11 mouse cellular contexts compared by ENCODE assay signal in the genomic region with DNA sequence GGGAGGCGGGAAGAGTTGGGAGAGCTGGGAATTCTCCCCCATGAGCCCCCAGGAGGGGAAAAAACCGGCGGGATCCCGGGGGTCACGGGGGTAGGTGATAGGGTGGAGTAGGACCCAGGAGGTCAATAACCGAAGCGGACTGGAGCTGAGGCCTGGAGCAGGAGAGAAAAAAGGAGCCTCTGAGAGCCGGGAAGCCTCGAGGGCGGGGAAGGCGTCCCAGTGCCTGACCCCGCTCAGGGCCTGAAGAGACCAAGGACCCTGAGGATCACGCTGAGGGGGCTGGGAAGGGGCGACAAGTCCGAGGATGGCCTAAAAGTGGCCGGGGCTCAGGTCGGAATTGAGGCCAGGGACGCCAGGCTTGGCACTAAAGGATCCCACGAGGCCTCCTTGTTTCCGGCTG. TPM values are rescaled to one million over a fixed set of nuclear protein-coding genes. Genes with fewer than 3 reads are reported as not detected.
DNase-seq lines count a peak whose midpoint lies in the region; ATAC-seq and TF ChIP-seq lines count a peak whose summit lies in the region.
"Had no signal": no experiment of that assay in that cellular context is flagged by ENCODE, and none has a peak within 500 bp of the region (broad histone marks: within the 10 kb centered on the region; RNA-seq: fewer than 3 reads in every experiment).

No protein-coding gene starts in this region.

- H3K9me3 ChIP-seq in embryonic facial prominence, embryonic 10.5 days = no peaks in the 10 kb centered on the region
- no peaks in the 10 kb centered on the region for H3K9me3 ChIP-seq in hindbrain, embryonic 11.5 days (ENCODE audit: control insufficient read depth, low read length)
- no peaks in the 10 kb centered on the region for H3K9me3 ChIP-seq in midbrain, embryonic 16.5 days (replicated peaks; ENCODE audit: control insufficient read depth, low read length, poor library complexity, severe bottlenecking)
- H3K9me3 ChIP-seq: liver, embryonic 13.5 days had no signal

- peak overlapping the region; percentile 19; the same call in 1 of the 2 replicates for H3K4me3 ChIP-seq in left cerebral cortex, adult 2 months
- H3K4me3 ChIP-seq in embryonic facial prominence, embryonic 10.5 days = peak overlapping the region; percentile 65
- H3K4me3 ChIP-seq in hindbrain, embryonic 11.5 days (ENCODE audit: low read depth, low read length) = peak overlapping the region; percentile 48
- peak overlapping the region; percentile 39 for H3K4me3 ChIP-seq in midbrain, embryonic 16.5 days (ENCODE audit: low read depth, low read length)

- peaks cover 22% of the 10 kb centered on the region for H3K36me3 ChIP-seq in embryonic facial prominence, embryonic 10.5 days (replicated peaks)
- H3K36me3 ChIP-seq in hindbrain, embryonic 11.5 days (ENCODE audit: control insufficient read depth, insufficient read depth, low read length) = no peaks in the 10 kb centered on the region
- H3K36me3 ChIP-seq in midbrain, embryonic 16.5 days (ENCODE audit: control insufficient read depth, insufficient read depth, low read length) = no peaks in the 10 kb centered on the region
- H3K36me3 ChIP-seq: liver, embryonic 13.5 days had no signal

- H3K27ac ChIP-seq in left cerebral cortex, adult 2 months = no peak overlapping the region
- peak overlapping the region; percentile 91 for H3K27ac ChIP-seq in embryonic facial prominence, embryonic 10.5 days (replicated peaks)
- H3K27ac ChIP-seq in hindbrain, embryonic 11.5 days (ENCODE audit: low read depth, low read length) = no peak overlapping the region
- peak overlapping the region; percentile 38 for H3K27ac ChIP-seq in midbrain, embryonic 16.5 days (ENCODE audit: low read length)
- H3K27ac ChIP-seq: liver, embryonic 13.5 days had no signal

- 0 out of 2 replicates have a peak overlapping the region, but pooled peaks have one; percentile 25 for H3K9ac ChIP-seq in hindbrain, embryonic 11.5 days (ENCODE audit: low read depth, low read length)
- H3K9ac ChIP-seq in midbrain, embryonic 16.5 days (ENCODE audit: low read depth, low read length) = 0 out of 2 replicates have a peak overlapping the region, but pooled peaks have one; percentile 25
- H3K9ac ChIP-seq: liver, embryonic 13.5 days had no signal

- H3K4me2 ChIP-seq in hindbrain, embryonic 11.5 days (replicated peaks; ENCODE audit: low read depth, low read length) = peak overlapping the region; percentile 26; the same call in 1 of the 2 replicates
- peak overlapping the region; percentile 18; the same call in 1 of the 2 replicates for H3K4me2 ChIP-seq in midbrain, embryonic 16.5 days (ENCODE audit: low read length)

- DNase-seq in left cerebral cortex, adult 2 months (ENCODE audit: extremely low spot score in 1 of 2, low spot score in 2 of 2) = no peak
- no peak for DNase-seq in left cerebral cortex, postnatal 10 days (ENCODE audit: extremely low spot score in 1 of 2, low spot score in 2 of 2)
- no peak for DNase-seq in embryonic facial prominence, embryonic 10.5 days (ENCODE audit: low spot score)
- DNase-seq in hindbrain, embryonic 11.5 days (ENCODE audit: low spot score) = no peak
- no peak for DNase-seq in right cerebral cortex, postnatal 10 days (ENCODE audit: low spot score in 2 of 2)
- no peak for DNase-seq in gastrocnemius, adult 18-20 months (ENCODE audit: low spot score)
- no peak for DNase-seq in layer of hippocampus, adult 18-20 months (ENCODE audit: low spot score in 2 of 2)
- DNase-seq: liver, embryonic 13.5 days had no signal

- ATAC-seq in hindbrain, embryonic 11.5 days (ENCODE audit: low FRiP score) = no peak
- ATAC-seq in midbrain, embryonic 16.5 days = no peak

- intact Hi-C loops in left cerebral cortex, adult 2 months (cut with DNase I) = loop anchor here (5.0 to 10.0 kb wide), 3 partner anchors 982 to 1099 kb away; a partner anchor contains a TSS
- intact Hi-C loops in left cerebral cortex, postnatal 10 days (cut with DNase I) = no loop called here

- H3K4me1 ChIP-seq in embryonic facial prominence, embryonic 10.5 days = peaks cover 79% of the 10 kb centered on the region
- peaks cover 12% of the 10 kb centered on the region for H3K4me1 ChIP-seq in hindbrain, embryonic 11.5 days (replicated peaks; ENCODE audit: control insufficient read depth, insufficient read depth, low read length)
- H3K4me1 ChIP-seq in midbrain, embryonic 16.5 days (ENCODE audit: control insufficient read depth, insufficient read depth, low read length) = peaks cover 13% of the 10 kb centered on the region

- peaks cover 92% of the 10 kb centered on the region for H3K27me3 ChIP-seq in embryonic facial prominence, embryonic 10.5 days (replicated peaks; ENCODE audit: low read depth, poor library complexity, severe bottlenecking)
- H3K27me3 ChIP-seq in hindbrain, embryonic 11.5 days (ENCODE audit: control insufficient read depth, insufficient read depth, low read length) = peaks cover 78% of the 10 kb centered on the region
- peaks cover 33% of the 10 kb centered on the region for H3K27me3 ChIP-seq in midbrain, embryonic 16.5 days (ENCODE audit: control insufficient read depth, insufficient read depth, low read depth, low read length)

- TF ChIP-seq CTCF in left cerebral cortex, adult 2 months (IDR thresholded peaks at IDR 0.05) = no peak

- WGBS in embryonic facial prominence, embryonic 10.5 days = under 1% methylated on average over 20 of the region's 20 CpGs
- 1% methylated on average over 20 of the region's 20 CpGs for WGBS in hindbrain, embryonic 11.5 days
- WGBS in midbrain, embryonic 16.5 days = 2% methylated on average over 19 of the region's 20 CpGs

RNA-seq across cellular contexts. Expression of a gene that starts 2.6 kb away (rescaled TPM):
- total RNA-seq in left cerebral cortex, adult 2 months (2021) = 1 to 10 TPM; 5.7 to 6.9 TPM
- 1 to 10 TPM; 8.2 to 8.7 TPM for total RNA-seq in left cerebral cortex, postnatal 10 days (2021)
- polyA plus RNA-seq in embryonic facial prominence, embryonic 10.5 days (2016; fragmentation: Nextera tagmentation; extraction: Ambion mirVana) = 33.3 and 38.4 TPM in 2 replicates
- 1.9 and 2.2 TPM in 2 replicates for polyA plus RNA-seq in hindbrain, embryonic 11.5 days (2014; fragmentation: Nextera tagmentation; extraction: Ambion mirVana)
- 4.5 and 10.9 TPM in 2 replicates for polyA plus RNA-seq in midbrain, embryonic 16.5 days (2015; fragmentation: Nextera tagmentation; extraction: Ambion mirVana)
- total RNA-seq in gastrocnemius, adult 18-20 months (2021) = not detected
- 1 to 10 TPM; 5.0 to 5.5 TPM for total RNA-seq in layer of hippocampus, adult 18-20 months (2021)
- total RNA-seq: heart, adult 18-20 months; MEL had no signal
- polyA plus RNA-seq: liver, embryonic 13.5 days had no signal

RNA-seq across cellular contexts. Expression of a gene that starts 16.0 kb away (rescaled TPM):
- total RNA-seq in left cerebral cortex, adult 2 months (2021) = 10 to 100 TPM; 21.1 to 25.3 TPM
- total RNA-seq in left cerebral cortex, postnatal 10 days (2021) = 10 to 100 TPM; 22.7 to 28.3 TPM
- polyA plus RNA-seq in embryonic facial prominence, embryonic 10.5 days (2016; fragmentation: Nextera tagmentation; extraction: Ambion mirVana) = 46.1 and 69.6 TPM in 2 replicates
- 1.6 and 2.1 TPM in 2 replicates for polyA plus RNA-seq in hindbrain, embryonic 11.5 days (2014; fragmentation: Nextera tagmentation; extraction: Ambion mirVana)
- 31.5 and 55.5 TPM in 2 replicates for polyA plus RNA-seq in midbrain, embryonic 16.5 days (2015; fragmentation: Nextera tagmentation; extraction: Ambion mirVana)
- not detected for total RNA-seq in gastrocnemius, adult 18-20 months (2021)
- total RNA-seq in layer of hippocampus, adult 18-20 months (2021) = 10 to 100 TPM; 18.1 to 20.1 TPM

Comparison
In these comparisons a context has a peak if more than half of its experiments do, and no peak if none do; other contexts are left out.
1. H3K27ac ChIP-seq: peak in embryonic facial prominence, embryonic 10.5 days (single experiment) and midbrain, embryonic 16.5 days (single experiment); none in left cerebral cortex, adult 2 months (single experiment) and hindbrain, embryonic 11.5 days (single experiment).
2. RNA of a gene that starts 2.6 kb away (total RNA-seq): 8.2 to 8.7 TPM in left cerebral cortex, postnatal 10 days, 5.7 to 6.9 TPM in left cerebral cortex, adult 2 months and 5.0 to 5.5 TPM in layer of hippocampus, adult 18-20 months; not detected in gastrocnemius, adult 18-20 months; every median in the first group is over 4 times any median in the second.
3. RNA of a gene that starts 16.0 kb away (total RNA-seq): 22.7 to 28.3 TPM in left cerebral cortex, postnatal 10 days, 21.1 to 25.3 TPM in left cerebral cortex, adult 2 months and 18.1 to 20.1 TPM in layer of hippocampus, adult 18-20 months; not detected in gastrocnemius, adult 18-20 months; every median in the first group is over 10 times any median in the second.
4. Peak in every context shown above with its lines, with median percentiles within 50 percentile points of each other: H3K4me3 ChIP-seq.